Mouse (Mus musculus) bone marrow macrophage, adult 2 months (primary cell): ENCODE measurements around the gene Asb12. TPM values are rescaled to one million over a fixed set of nuclear protein-coding genes. Genes with fewer than 3 reads are reported as not detected.
"Not testable (repeated sequence)": the region's sequence is repeated elsewhere in the genome, so short reads cannot be mapped to it uniquely, and the experiment has no call there.

Source experiments
- H3K27ac ChIP-seq: 2 replicates; pipeline ENCODE4 v1.5.1; 2012; ENCODE audit warnings: low read depth, low read length; ENCODE audit not compliant: insufficient read depth
- H3K4me1 ChIP-seq: 2 replicates; pipeline ENCODE4 v1.6.1; 2012; ENCODE audit warnings: low read length; ENCODE audit not compliant: control insufficient read depth, insufficient read depth
- H3K4me3 ChIP-seq: 2 replicates; pipeline ENCODE4 v1.5.1; 2012; ENCODE audit warnings: mild to moderate bottlenecking, low read length, moderate library complexity; ENCODE audit not compliant: insufficient read depth
- CTCF ChIP-seq: IDR thresholded peaks from 2 replicates; pipeline ENCODE4 v1.5.1; 2012; ENCODE audit warnings: low read depth, mild to moderate bottlenecking, low read length, moderate library complexity
- POLR2A ChIP-seq: IDR thresholded peaks from 2 replicates; pipeline ENCODE4 v1.6.1; 2012; ENCODE audit warnings: mild to moderate bottlenecking, low read depth, low read length, borderline replicate concordance
- polyA plus RNA-seq: library from polyadenylated mRNA; stranded (reverse); fragments of >200 nt; gene quantifications from 2 replicates; pipeline ENCODE4 v1.2.4, GENCODE M21; 2012; ENCODE audit not compliant: missing spikeins, insufficient read depth, insufficient read length

Asb12 gene
- not detected in 2 replicates for polyA plus RNA-seq

- H3K27ac ChIP-seq, result no peak within 1 kb of the TSS
- TF ChIP-seq POLR2A (no peak), CTCF (no peak)
- H3K4me3 ChIP-seq, result no peak within 1 kb of the TSS
- H3K4me1 ChIP-seq, result no peaks in the 10 kb centered on the region
These were observed at the start of gene Asb12, which contains the start of gene Pfn5 for GRCm38 (mm10) chrX:95557887-95558286. Gene Asb12 (minus strand): TSS chrX:95557987. Gene Pfn5 (plus strand): TSS chrX:95558104.

DNA sequence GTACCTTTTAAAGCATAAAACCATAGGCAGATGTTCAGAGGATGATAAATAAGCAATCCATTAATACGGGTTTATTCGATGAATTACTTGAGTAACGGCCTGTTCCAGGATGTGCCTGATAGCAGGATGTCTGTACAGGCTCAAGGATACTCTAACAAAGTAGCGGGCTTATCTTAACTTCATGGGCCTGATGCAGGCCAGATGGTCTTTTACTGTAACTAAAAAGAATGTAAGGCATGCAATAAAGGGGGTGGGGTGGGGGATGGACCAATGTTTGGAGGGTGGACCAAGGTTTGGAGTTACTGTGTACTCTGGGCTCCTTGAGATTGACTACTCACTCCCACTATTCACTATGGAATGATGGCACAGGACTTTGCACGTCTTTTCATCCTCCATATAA lies 42.8 kb upstream of the Asb12 start:
- no peaks in the 10 kb centered on the region for H3K4me1 ChIP-seq
- TF ChIP-seq POLR2A (no peak), CTCF (no peak)
- no peak overlapping the region for H3K4me3 ChIP-seq
- no peak overlapping the region for H3K27ac ChIP-seq

DNA sequence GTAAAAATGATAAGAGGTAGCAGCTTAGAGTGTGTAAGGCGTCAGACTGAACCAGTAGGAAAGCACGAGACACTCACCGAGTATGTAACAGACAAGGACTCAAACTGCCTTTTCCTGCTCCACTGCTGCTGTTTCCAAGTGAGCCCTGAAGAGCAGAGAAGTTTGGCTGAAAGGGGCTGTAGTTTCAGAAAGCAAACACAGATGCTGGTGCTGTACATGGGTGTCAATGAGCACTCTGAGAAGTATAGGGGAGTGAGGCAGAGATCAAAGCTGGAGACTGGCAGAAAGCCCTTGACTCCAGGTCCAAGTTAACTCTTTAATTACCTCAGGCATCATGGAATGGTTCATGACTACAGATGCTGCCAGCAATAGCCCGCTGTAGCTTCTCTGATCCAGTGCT lies 3.5 kb downstream of the Asb12 start:
- no peak for TF ChIP-seq POLR2A
- no peak for TF ChIP-seq CTCF
- no peaks in the 10 kb centered on the region for H3K4me1 ChIP-seq
- H3K27ac ChIP-seq, result no peak overlapping the region
- no peak overlapping the region for H3K4me3 ChIP-seq

DNA sequence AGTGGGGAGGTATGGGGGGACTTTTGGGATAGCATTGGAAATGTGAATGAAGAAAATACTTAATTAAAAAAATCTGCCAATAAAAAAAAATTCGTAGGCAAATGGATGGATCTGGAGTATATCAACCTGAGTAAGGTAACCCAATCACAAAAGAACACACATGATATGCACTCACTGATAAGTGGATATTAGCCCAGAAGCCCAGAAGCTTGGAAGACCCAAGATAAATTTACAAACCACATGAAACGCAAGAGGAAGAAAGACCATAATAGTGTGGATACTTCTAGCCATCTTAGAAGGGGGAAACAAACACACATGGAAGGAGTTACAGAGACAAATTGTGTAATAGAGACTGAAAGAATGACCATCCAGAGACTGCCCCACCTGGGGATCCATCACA lies 22.3 kb downstream of the Asb12 start:
- H3K4me3 ChIP-seq, H3K27ac ChIP-seq, H3K4me1 ChIP-seq: not testable (repeated sequence)

GRCm38 (mm10) chrX:95525166-95525565 lies 32.6 kb downstream of the Asb12 start:
- Histone ChIP-seq H3K4me3 (no peak overlapping the region), H3K4me1 (no peaks in the 10 kb centered on the region), H3K27ac (no peak overlapping the region)
- TF ChIP-seq CTCF, result no peak
- no peak for TF ChIP-seq POLR2A

GRCm38 (mm10) chrX:95523883-95524282 lies 33.9 kb downstream of the Asb12 start:
- no peaks in the 10 kb centered on the region for H3K4me1 ChIP-seq
- no peak overlapping the region for H3K4me3 ChIP-seq
- TF ChIP-seq CTCF (no peak), POLR2A (no peak)
- H3K27ac ChIP-seq, result no peak overlapping the region

GRCm38 (mm10) chrX:95457166-95457565 lies 100.6 kb downstream of the Asb12 start:
- H3K4me1 ChIP-seq, result no peaks in the 10 kb centered on the region
- H3K27ac ChIP-seq, result no peak overlapping the region
- H3K4me3 ChIP-seq, result no peak overlapping the region
- TF ChIP-seq CTCF, result no peak
- no peak for TF ChIP-seq POLR2A

DNA sequence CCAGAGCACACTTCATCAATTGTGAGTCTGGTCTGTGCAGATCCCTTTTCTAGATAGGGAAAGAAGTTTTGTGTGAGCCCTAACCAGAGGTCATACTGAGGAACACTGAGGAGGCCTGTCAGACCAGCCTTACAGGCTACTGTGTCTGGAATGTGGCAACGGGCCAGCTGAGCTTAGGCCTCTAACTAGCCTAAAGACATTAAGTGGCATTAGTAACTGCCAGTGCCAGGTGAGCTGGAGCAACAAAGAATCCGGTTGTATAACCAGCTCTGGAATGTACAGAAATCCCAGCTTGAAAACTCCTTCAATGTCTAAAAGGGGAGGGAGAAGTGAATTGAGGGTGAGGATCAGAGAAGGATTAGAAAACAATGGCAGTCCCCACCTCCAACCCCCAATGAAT lies 111.9 kb downstream of the Asb12 start:
- TF ChIP-seq POLR2A, result no peak
- no peak for TF ChIP-seq CTCF
- no peak overlapping the region for H3K27ac ChIP-seq
- H3K4me1 ChIP-seq, result peaks cover 10% of the 10 kb centered on the region
- H3K4me3 ChIP-seq, result no peak overlapping the region

- TF ChIP-seq CTCF, result no peak
- TF ChIP-seq POLR2A, result no peak
- peaks cover 10% of the 10 kb centered on the region for H3K4me1 ChIP-seq
- H3K4me3 ChIP-seq, result peak overlapping the region; percentile 86
- H3K27ac ChIP-seq, result no peak overlapping the region
These were observed 112.6 kb downstream of the Asb12 start for GRCm38 (mm10) chrX:95445141-95445540.

DNA sequence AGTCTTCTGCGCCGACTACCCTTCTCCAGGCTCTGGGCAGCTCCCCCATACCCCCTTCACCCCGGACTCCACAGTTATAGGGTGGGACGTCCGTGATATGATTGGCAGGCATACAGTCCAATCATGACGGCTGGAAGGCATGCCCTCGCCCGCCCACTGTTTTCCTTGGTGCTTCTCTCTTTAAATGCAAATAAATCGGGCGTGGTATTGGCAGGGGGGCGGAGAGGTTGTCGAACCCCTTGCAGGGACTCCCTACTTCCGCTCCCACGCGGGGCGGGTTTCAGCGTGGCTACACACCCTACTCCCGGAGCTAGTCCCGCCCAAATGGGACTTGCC lies 113.0 kb downstream of the Asb12 start, which contains the start of gene Amer1:
Amer1 (minus strand) TSS at position 97 of the 336 bp plus-strand sequence.
- TF ChIP-seq POLR2A (no peak), CTCF (no peak)
- peak within 1 kb of the TSS; percentile 29; the same call in 1 of the 2 replicates for H3K27ac ChIP-seq
- peaks cover 10% of the 10 kb centered on the region for H3K4me1 ChIP-seq
- H3K4me3 ChIP-seq, result peak within 1 kb of the TSS; percentile 86

DNA sequence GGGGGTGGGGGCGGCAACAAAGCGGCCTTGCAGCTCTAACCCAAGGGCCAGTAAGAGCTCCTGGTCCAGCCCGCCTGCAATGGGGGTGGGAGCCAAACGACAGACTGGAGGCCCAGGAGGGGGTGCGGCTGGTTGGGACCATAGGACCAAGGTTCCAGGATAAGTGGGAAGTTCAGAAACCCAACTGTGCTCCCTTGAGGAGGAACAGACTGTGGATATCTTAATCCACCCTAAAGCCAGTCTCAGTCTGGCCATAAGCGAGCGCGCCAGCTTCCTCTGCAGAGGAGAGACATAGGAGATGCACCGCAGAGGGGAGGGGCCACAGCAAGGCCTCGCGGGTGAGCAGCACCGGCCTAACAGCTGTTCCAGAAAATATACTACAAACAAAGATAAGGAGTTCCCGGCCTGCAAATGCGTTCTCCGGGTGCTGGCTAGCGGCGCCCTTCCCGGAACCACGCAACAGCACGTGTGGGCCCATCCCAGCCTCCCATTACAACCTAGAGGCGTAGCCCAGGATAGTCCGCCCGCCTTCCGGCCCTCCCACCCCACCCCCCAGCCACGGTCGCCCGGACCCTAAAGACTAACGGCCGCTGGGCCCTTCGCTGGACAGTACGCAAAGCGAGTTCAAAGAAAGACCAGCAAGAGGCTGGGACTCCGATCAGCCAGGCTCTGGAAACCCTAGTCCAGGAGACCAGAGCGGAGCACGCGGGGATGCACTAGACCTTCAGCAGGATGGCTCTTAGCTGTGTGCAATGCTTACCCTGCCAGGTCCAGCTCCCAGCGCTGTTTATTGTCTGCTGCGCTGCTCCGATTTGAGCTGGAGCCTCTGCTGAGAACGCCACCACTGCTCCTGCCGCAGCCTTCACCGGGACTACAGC lies 113.7 kb downstream of the Asb12 start:
- no peak for TF ChIP-seq POLR2A
- no peak for TF ChIP-seq CTCF
- Histone ChIP-seq H3K27ac (peak overlapping the region; percentile 29; the same call in 1 of the 2 replicates), H3K4me1 (peaks cover 10% of the 10 kb centered on the region), H3K4me3 (peak overlapping the region; percentile 86)
